Mouse (Mus musculus): ENCODE data around the gene Snrpg.
A peak's percentile ranks its signal among the peaks of the same experiment; 100 is the strongest.

The Snrpg gene

GRCm38 (mm10) chr6:86400972-86401371 is 29.9 kb downstream of the Snrpg start:
- peak; percentile 89 for DNase-seq

- DNase-seq, result no peak
Observed at GRCm38 (mm10) chr6:86402681-86403607, 31.8 kb downstream of the Snrpg start.

DNA sequence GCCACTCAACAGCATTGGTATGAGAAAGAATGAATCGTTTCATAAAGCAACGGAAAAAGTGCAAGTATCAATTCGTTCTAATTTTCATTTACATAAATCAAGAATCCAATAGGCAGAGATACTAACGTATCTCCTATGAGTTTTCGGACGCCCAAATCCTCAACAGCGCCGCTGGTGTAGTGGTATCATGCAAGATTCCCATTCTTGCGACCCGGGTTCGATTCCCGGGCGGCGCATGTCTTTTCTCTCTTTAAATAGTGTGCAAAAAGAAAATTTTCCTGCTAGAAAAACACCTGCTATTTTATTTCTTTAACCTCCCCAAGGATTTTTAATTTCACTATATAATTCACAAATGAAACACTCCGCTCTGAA is 32.6 kb downstream of the Snrpg start:
- peak; percentile 90 for DNase-seq

DNA sequence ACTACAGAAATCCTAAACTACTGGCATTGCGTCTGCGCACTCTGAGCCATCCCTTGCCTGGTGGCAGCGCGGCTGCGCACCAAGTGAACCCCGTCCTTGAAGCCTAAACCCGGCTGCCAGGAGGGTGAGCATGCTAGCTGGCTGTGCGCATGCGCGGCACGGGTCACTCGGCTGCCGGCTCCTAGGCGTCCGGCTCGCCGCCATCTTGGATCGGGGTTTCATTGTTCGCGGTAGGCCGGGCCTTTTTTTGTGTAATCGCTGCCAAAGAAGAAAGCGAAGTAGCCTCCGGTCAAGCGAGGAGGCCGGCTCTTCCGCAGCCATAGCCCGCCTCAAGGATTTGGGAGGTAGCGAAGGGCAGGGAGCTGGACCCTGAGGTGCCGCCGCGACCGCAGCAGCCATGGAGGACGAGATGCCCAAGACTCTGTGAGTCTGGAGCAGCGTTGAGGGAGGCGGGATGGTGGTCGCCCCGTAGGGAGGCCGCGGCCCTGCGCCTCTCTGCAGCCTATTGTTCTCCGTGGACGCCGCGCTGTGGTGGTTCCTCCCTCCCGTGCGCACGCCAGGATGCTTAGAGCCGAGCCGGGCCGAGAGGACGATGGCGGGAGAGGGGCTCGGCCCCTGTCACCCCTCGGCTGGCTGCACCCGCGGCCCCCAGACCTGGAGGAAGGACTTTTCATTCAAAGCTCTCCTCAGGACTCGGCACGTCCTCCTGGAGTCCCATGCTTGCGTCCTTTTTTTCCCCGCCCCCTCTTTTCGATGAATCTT is 33.2 kb downstream of the Snrpg start, which contains the start of gene Tia1:
Gene Tia1, plus strand, starts transcription at position 120 of the 762 bp plus-strand sequence.
- DNase-seq, result peak; percentile 98

- no peak for DNase-seq
Observed at GRCm38 (mm10) chr6:86404996-86405395, 33.9 kb downstream of the Snrpg start.

DNA sequence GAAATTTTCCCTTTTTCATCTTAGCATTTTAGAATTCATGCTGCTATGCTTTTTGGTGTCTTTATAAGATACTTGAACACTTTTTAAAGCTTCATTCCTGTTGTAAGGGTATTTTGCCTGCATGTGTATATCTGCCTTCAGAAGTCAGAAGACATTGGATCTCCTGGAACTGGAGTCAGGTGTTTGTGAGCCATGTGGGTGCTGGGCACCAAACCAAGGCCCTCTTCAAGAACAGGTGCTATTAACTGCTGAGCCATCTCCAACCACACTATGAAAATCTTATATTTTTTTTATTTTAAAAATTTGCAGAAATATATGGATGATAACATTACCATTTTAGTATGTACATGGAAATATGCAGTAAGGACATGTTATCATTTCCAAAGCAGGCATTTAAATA is 35.2 kb downstream of the Snrpg start:
- no peak for DNase-seq

GRCm38 (mm10) chr6:86418711-86419110 is 47.6 kb downstream of the Snrpg start:
- no peak for DNase-seq

GRCm38 (mm10) chr6:86419239-86419638 is 48.1 kb downstream of the Snrpg start:
- no peak for DNase-seq

DNA sequence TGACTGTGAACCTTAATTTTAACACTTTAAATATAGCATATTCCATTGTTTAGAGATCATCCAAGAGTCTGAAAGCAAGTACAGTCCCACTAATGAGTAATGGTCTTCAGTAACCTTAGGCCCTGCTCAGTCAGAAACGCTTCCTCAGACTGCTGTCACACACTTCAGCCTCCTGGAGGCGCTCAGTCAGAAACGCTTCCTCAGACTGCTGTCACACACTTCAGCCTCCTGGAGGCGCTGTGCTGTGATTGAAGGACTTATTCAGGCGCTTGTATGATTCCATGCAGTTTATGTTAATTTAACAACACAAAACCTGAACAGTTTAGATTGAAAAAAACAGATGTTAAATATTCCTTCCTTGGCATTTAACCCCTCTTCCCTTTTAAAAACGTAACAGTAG is 49.4 kb downstream of the Snrpg start:
- DNase-seq, result no peak

GRCm38 (mm10) chr6:86426358-86426757 is 55.3 kb downstream of the Snrpg start, which contains the start of gene Gm44790:
Gene Gm44790, plus strand, starts transcription at chr6:86426658.
- DNase-seq, result no peak
